Mouse (Mus musculus): ENCODE results near the gene Acat2.
"Not testable (repeated sequence)": the region's sequence is repeated elsewhere in the genome, so short reads cannot be mapped to it uniquely, and the experiment has no call there.

The Acat2 gene

DNA sequence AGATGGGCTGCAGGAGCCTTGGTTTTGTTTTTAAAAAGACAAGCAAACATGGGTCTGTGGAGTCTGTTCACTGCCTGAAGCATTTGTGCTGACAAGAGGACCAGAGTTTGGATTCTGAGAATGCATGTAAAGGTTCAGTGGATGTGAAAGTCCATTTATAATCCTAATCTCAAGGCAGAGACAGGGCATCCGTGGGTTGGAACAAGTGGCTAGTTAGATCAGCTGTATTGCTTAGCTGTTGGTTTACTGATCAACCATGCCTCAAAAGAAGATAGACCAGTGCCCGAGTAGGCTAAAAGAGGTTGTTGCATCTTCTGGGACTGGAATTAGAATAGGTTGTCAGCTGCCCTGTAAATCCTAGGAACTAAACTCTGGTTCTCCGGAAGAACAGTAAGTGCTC is 2.9 kb upstream of the Acat2 start:
- intact Hi-C loops (cut with DNase I) = loop anchor here (5.0 kb wide), 1 partner anchor 46 kb away; the partner anchor contains the start of genes Mrpl18 and Tcp1

DNA sequence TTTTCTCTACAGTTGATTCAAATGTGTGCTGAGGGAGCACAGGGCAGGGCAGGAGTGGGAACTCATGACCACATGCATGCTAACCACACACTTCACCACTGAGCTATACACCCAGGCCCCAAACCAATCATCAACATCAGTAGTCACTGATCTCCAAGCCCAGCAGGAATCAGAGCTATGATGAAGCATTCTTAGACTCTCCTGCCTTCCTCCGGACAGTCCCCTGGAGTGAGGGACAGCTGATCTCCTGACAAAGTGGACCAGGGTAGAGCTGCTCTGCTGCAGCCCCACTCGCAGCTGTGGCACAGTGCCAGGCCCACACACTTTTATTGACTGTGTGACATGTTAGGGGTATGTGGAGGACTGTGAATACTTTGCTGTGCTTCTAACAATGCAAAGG is 1.2 kb downstream of the Acat2 start:
- intact Hi-C loops (cut with DNase I) = not testable (repeated sequence)

DNA sequence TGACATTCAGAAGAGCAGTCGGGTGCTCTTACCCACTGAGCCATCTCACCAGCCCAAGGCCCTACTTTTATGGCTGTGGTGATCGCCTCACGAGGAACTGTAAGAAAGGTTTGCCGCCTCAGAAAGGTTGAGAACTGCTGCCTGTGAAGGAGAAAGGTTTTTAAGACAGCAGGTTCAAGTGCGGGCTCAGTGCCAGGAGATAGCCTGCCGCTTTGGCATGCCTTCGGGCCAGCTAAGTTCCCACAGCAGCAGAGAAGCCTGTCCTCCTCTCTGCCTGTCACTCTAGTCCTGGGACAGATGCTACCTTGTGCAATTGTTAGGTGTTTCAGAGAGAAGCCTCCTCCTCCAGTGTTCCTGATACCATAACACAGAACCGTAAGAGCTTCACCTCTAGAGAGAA is 3.9 kb downstream of the Acat2 start:
- intact Hi-C loops (cut with DNase I) = no loop called here

DNA sequence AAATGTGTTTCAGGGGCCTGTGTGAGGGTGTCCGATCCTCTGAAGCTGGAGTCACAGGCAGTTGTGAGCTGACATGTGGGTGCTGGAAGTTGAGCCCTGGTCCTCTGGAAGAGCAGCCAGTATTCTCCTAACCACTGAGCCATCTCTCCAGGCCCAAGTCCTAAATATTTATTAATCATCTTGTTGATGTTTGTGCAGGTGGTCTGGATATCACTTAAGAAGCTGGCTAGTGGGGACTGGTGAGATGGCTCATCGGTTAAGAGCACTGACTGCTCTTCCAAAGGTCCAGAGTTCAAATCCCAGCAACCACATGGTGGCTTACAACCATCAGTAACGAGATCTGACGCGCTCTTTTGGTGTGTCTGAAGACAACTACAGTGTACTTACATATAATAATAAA is 10.9 kb downstream of the Acat2 start:
- intact Hi-C loops (cut with DNase I) = no loop called here

DNA sequence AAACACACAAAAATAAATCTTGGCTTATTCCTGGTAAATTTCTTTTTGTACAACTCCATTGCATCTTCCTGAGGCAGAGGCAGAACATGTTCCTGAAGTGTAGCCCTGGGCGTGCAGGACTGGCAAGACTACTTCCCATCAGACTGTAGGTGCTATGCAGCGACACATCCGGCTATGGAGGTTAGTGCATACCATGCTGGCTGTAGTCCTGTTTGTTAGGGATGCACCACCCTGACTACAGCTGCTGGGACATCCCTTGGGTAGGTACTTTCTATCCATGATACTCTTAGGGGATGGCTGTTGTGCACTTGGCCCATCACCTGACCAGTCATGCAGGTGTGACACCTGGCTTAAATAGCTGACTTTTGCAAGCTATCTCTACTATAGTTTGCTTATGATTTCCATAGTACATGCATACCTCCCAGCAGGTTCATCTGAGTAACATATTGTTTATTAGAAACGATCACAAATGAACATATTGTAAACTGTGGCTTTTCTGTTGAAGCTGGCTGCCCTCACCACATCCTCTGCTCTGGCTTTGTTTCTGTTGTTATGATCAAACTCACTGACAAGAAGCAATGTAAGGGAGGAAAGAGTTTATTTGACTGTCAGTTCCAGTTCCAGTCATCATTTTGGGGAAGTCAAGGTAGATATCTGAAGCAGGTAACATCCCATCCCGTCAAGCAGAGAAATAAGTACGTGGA is 17.9 kb downstream of the Acat2 start:
- intact Hi-C loops (cut with DNase I) = no loop called here

DNA sequence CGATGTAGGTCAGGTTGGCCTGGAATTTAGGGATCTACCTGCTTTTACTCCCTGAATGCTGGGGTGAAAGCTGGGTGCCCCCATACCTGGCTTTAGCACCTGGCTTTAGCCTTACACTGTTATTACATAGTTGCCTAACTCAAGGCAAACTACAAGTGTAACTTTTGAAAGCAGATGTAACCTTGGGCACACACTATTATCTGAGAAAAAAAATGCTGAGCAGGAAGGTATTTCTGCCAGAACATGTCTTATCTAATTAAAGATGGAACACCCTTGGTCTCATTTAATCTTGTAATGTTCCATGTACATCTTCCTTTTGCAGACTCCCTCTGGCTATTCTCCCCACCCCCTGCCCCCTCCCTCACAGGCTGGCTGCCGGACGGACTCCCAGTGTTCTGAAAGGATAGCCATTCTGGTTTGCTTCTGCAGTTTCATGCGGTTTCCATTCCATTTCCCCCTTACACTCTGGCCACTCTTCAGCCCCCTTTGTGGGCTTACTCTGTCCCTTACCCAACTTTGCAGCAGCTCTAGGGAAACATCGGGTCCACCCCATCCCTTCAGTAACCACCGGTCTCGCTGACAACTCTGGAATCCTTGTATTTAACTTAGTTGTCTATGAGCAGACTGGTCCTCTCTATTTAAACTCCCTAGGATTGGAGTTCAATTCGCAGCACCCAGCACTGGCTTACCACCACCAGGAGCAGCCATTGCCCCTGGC is 18.8 kb downstream of the Acat2 start:
- intact Hi-C loops (cut with DNase I) = no loop called here

DNA sequence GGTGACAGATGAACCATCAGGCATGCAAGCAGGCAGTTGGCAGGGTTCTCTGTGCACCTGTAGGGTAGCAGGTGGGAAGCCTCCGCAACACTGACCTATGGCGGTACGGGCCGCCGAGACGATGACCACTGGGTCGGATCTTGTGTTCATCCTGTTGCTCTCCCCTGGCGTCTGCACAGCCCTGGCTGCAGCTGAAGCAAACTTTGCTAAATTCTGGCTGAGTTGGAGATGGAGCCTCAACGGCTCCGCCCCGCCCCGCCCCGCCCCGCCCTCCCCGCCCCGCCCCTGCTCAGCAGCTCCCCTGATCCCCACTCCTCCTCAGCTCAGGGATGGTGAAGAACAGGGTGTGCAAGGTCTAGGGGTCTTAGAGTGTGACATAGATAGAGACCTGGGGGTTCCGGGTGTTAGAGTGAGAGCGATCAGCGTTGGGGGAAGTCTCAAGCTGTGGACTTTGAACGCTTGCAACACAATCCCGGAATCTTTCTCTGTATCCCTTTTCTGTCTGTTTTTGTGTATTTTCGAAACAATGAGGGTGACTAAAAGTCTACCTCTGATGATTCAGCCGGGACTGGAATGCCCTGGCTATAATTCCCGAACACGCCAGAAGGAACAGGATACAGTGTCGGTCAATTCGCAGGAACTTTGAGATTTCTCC is 20.3 kb downstream of the Acat2 start, which contains the start of gene Acat3:
Acat3 (minus strand) TSS at position 450 of the 655 bp plus-strand sequence.
- intact Hi-C loops (cut with DNase I) = no loop called here

DNA sequence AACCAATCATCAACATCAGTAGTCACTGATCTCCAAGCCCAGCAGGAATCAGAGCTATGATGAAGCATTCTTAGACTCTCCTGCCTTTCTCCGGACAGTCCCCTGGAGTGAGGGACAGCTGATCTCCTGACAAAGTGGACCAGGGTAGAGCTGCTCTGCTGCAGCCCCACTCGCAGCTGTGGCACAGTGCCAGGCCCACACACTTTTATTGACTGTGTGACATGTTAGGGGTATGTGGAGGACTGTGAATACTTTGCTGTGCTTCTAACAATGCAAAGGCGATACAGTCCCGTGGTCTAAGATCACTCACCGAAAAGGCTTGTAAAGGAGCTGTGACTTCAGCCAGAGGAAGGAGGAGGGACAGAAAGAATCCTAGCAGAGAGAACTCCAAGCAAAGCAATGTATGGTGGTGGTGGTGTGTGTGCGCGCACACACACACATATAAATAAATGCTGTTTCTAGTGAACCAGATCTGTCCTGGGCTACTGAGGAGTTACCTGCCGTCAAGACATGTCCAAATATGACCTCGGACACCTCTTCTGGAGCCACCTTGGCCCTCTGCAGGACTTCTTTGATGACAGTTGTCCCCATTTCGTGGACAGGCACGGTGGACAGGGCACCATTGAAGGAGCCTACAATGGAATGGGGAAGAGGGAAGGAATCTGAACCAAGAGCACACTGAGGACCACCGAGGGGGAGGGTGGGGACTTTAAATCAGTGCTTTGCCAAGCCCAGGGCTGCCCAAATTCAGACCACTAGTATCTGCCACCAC is 21.0 kb downstream of the Acat2 start:
- intact Hi-C loops (cut with DNase I) = not testable (repeated sequence)

DNA sequence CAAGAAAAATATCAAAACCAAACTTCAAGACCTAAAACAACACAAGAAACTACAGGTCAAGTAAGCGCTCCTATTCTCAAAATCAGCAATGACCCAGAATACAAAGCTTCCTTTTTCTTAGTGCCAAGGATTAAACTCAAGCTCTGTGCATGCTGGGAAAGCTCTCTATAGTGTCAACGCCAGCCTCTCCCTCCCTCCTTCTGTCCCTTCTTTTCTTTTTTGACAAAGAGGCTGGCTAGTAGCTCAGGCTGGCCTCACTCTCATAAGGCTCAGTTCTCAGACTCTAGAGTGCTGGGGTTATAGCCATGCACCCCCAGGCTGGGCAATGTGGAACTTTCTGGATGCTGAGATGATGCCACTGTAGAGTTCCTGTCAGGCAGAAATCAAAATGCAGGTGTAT is 22.5 kb downstream of the Acat2 start:
- intact Hi-C loops (cut with DNase I) = no loop called here

DNA sequence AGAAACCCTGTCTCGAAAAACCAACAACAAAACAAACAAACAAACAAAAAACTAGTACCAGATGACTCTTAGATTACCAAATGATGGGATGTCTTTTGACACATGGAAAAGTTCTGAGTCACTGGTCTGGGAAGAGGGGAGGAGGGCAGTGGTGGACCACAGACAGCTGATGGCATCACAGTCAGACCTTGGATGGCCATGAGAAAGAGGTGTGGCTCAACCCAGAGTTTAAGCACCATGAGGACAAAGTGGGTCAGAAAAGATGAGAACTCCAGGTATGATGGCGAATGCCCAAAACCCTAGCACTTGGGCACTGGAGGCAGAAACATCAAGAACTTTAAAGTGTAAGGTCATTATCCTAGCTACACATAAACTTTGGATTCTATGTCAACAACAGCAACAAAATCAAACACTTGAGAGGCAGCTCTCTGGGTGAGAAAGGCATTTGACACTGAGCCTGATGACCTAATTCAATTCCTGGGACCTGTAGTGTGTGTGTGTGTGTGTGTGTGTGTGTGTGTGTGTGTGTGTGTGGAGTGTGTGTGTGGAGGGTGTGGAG is 23.1 kb downstream of the Acat2 start:
- intact Hi-C loops (cut with DNase I) = no loop called here

DNA sequence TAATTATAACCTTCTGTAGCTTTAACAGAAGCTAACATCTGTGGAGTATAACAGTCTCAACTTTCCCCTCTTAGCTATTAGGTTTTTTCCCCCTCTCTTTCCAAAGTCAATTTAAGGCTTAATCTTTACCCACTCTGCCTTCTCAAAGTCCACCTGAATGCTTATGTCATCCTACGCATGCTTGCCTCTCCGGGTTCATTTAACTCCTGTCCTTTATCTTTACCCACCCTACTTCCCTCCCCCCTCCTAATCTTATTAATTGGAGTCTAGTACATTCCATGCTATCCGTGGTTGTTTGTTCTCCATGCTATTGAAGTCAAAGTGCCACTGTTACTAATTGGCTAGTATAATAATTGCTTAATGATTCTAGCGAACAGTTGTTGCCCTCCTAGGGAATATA is 24.8 kb downstream of the Acat2 start:
- intact Hi-C loops (cut with DNase I) = no loop called here

DNA sequence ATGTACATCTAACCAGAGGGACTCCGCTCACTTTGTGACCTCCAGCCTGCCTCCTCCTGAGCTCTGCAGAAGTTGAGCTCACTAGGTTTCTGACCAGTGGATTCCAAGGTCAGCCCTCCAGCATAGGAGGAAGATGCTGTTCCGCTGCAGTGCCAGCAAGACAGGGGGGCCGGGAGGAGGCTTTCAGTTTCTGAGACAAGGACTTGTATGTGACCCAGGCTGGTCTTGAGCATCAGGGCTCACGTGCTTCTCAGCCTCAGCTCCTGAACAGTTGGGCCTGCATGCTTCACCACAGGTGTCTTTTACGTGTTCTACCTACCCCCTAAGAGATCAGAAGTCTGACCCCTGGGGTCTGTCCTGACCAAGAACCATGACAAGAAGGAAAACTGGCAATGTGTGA is 29.0 kb downstream of the Acat2 start:
- intact Hi-C loops (cut with DNase I) = not testable (repeated sequence)

DNA sequence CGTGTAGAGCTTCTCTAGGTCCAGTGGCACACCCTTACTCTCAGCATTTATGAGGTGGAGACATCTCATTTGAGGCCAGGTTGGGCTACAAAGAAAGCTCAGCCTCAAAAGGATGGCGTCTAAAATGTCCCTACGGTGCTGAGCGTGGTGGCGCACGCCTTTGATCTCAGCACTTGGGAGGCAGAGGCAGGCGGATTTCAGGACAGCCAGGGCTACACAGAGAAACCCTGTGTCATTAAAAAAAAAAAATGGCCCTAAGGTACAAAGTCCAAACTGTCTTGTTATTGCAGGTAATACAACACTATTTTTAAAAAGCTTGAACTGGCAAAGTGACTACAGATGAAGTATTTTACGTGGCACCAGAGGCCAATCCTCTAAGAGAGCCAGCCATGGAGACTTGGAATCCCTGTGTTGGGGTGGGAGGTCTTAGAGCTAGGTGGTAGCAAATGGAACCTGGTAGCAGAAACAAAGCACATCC is 34.8 kb downstream of the Acat2 start:
- intact Hi-C loops (cut with DNase I) = no loop called here

DNA sequence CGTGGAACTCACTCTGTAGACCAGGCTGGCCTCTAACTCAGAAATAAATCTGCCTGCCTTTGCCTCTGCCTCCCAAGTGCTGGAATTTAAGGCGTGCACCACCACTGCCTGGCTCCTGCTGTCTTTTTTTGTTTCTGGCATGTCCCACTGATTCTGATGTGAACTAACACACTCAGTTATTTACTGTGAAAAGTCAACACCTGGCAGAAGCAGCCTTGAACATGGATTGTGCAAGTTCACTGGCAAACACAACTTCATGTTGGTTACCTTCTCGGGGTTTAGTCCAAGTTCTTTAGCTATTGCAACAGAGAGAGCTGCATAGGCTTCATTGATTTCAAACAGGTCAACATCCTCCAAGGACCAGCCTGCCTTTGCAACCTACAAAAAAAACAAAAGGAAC is 35.5 kb downstream of the Acat2 start:
- intact Hi-C loops (cut with DNase I) = no loop called here

DNA sequence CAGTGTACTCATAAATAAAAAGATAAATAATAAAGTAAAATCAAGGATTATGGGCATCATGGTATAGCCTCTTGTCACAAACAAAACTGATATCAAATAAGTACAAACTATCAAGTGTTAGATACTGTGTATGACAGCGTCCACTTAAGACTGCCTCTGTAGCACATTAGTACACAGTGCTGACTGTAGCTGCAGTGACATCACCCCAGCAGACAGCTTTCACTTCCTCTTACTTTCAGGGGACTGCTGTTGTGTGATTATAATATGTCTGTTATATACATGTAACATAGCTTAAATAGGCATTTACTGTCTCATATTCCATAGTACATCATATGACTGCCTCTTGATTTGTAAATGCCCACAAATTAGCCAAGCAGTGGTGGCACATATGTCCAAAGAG is 39.5 kb downstream of the Acat2 start:
- intact Hi-C loops (cut with DNase I) = no loop called here

DNA sequence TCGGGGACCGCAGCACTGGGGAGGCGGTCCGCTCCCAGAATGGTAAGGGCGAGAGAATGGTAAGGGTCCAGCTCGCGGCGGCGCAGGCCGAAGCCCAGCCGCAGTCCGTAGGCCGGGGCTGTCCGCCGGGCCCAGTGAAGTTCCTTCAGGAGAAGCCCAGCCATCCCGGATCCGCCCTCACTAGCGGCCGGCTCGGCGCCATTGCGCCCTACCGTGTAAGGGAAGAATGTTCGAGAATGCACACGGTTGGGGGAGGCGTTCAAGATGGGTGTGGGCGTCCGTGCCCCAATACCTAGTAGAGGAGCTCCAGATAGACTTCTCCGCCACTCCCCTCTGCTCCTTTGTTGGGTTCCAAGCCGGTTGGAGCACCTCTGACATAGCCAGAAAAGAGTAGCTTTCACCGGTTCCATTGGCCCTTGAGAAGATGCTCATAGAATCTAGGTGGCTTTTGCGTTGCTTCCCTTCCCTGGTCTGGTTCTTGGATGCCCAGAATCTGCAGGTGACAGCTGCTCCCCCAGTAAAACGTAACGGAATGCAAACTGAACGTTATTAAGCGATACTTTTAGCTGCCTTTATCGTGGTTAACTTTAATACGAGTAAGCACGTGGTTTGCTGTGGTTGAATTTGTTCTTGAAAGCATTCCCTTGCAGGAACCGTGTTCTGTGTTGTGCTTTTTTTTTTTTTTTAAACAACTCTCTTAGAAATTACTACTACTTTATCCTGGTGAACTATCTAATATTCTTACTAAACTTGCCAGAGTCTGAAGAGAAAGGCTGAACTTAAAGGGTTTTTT is 43.8 kb downstream of the Acat2 start:
- intact Hi-C loops (cut with DNase I) = loop anchor here (5.0 kb wide), 1 partner anchor 46 kb away; the partner anchor contains the start of gene Acat2

DNA sequence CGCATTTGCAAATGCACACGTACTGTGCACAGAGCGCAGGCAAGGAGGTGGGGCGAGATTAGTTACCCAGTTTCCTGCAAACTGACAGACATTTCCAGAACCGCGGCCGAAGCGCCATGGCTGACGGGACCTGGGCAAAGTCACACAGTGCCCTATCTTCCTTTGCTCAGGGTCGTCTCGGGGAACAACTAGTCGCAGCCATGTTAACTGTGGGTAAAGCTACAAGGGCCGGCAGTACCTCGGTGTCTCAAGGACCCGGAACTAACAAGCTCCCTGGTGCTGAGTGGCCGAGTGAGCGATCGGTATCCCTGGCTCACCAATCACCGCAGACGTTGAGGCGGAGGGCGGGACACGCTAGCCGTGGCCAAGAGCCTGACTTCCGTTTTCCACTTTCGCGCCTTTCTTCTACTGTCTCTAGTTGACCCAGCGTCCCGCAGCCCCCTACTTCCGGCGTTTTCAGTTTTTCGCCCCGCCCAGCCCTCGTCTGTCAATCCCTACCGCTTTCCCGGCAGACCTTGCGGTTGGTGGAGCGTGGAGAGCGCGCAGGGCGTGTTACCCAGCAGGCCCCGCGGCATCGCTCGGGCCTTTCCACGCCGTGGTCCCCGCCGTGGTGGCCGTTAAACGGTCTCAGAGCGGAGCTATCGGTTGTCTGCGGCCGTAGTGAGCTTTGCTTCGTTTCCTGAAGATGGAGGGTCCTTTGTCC is 44.5 kb downstream of the Acat2 start, which contains the start of gene Mrpl18:
Mrpl18 (minus strand) TSS at position 465 of the 703 bp plus-strand sequence.
- intact Hi-C loops (cut with DNase I) = loop anchor here (5.0 kb wide), 1 partner anchor 46 kb away; the partner anchor contains the start of gene Acat2

DNA sequence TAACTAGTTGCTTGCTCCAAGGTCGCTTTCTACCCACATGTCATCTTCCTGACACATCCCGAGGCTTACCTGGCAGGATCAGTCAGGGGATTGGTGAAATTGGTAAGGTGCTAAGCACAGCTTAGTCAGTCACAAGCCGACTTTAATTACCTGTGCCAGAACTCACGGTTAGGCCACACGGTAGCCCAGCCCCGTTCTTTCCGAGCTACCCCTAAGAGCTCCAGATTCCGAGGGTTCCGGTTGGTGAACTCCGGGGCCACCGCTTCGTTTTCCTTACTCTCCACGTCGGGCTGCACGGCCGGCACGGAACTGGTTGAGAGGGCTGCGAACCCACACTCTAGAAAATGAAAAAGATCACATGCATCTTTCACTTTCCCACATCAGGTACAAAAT is 45.1 kb downstream of the Acat2 start, which contains the start of gene Tcp1:
Tcp1 (plus strand) TSS at position 214 of the 393 bp plus-strand sequence.
- intact Hi-C loops (cut with DNase I) = loop anchor here (5.0 kb wide), 1 partner anchor 47 kb away; the partner anchor contains the start of gene Acat2

DNA sequence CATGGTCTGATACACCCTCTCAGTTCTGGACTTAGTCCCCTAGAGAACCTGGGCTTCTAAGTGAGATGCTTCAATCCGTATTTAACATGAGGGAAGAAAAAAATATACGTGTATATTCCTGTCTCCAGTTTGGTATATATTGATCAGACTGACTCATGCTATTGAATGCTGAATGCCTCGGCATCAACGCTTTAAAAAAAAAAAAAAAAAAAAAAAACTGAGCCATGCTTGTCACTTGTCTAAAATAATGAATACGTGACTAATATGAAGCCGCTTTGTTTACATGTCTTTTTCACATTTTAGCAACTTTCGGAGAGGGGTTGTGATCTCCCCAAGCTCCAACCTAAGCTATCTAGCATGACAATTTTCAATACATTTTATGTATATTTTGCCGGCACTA is 50.2 kb downstream of the Acat2 start:
- intact Hi-C loops (cut with DNase I) = no loop called here

Measured in adrenal gland (tissue).